Mouse (Mus musculus) limb, embryonic 12.5 days (tissue): ENCODE measurements around the gene Ppp1r17. TPM values are rescaled to one million over a fixed set of nuclear protein-coding genes. Genes with fewer than 3 reads are reported as not detected.

ENCODE experiments used
- ATAC-seq: fragments of 200-750 bp; cut with Nextera tagmentation; 2 replicates; pipeline ENCODE4 v1.8.0; 2017; ENCODE audit warnings: low read depth, moderate TSS enrichment; ENCODE audit not compliant: insufficient number of reproducible peaks, insufficient read depth, low FRiP score, low TSS enrichment
- H3K27ac ChIP-seq: fragments of 300-500 bp; sonication (generic); 2 replicates; pipeline ENCODE4 v1.5.1; 2016; ENCODE audit warnings: mild to moderate bottlenecking, moderate library complexity
- H3K27me3 ChIP-seq: fragments of 300-500 bp; sonication (generic); 2 replicates; pipeline ENCODE4 v1.6.1; 2016; ENCODE audit warnings: mild to moderate bottlenecking, moderate library complexity
- H3K36me3 ChIP-seq: fragments of 300-500 bp; sonication (generic); 2 replicates; pipeline ENCODE4 v1.6.1; 2016; ENCODE audit warnings: mild to moderate bottlenecking, moderate library complexity
- H3K4me1 ChIP-seq: fragments of 300-500 bp; sonication (generic); replicated peaks from 2 replicates; pipeline ENCODE4 v1.6.1; 2016
- H3K4me2 ChIP-seq: fragments of 300-500 bp; sonication (generic); 2 replicates; pipeline ENCODE4 v1.6.1; 2016; ENCODE audit warnings: mild to moderate bottlenecking, moderate library complexity
- H3K4me3 ChIP-seq: fragments of 300-500 bp; sonication (generic); replicated peaks from 2 replicates; pipeline ENCODE4 v1.5.1; 2016; ENCODE audit warnings: mild to moderate bottlenecking
- H3K9ac ChIP-seq: fragments of 300-500 bp; sonication (generic); replicated peaks from 2 replicates; pipeline ENCODE4 v1.6.1; 2016; ENCODE audit warnings: mild to moderate bottlenecking, moderate library complexity
- H3K9me3 ChIP-seq: fragments of 300-500 bp; sonication (generic); 2 replicates; pipeline ENCODE4 v1.6.1; 2016; ENCODE audit warnings: mild to moderate bottlenecking, moderate library complexity
- WGBS: fragments of 180-500 bp; shearing (Covaris S2); methylation state at CpG from one replicate; pipeline ENCODE4 v1.1.7; 2016; 5-methylcytosine and 5-hydroxymethylcytosine counted together
- polyA plus RNA-seq: library from polyadenylated mRNA; unstranded; fragments of >200 nt; fragmentation: Nextera tagmentation; extraction: Ambion mirVana; gene quantifications from 2 replicates; pipeline ENCODE4 v1.2.1, GENCODE M21; 2016

The Ppp1r17 gene
- polyA plus RNA-seq = 0.56 TPM in 1 of 2 replicates, not detected in the other

- Histone ChIP-seq H3K27ac (no peak within 1 kb of the TSS), H3K4me2 (no peak within 1 kb of the TSS)
- 70% methylated on average over 16 of the region's 16 CpGs for WGBS
These were observed at the start of gene Ppp1r17 for GRCm38 (mm10) chr6:56017291-56017994. Gene Ppp1r17 (plus strand): TSS chr6:56017497.

GRCm38 (mm10) chr6:55972998-55973397 is 44.3 kb upstream of the Ppp1r17 start:
- Histone ChIP-seq H3K9ac (no peak overlapping the region), H3K4me2 (no peak overlapping the region), H3K4me3 (no peak overlapping the region), H3K36me3 (no peaks in the 10 kb centered on the region), H3K27ac (no peak overlapping the region), H3K4me1 (no peaks in the 10 kb centered on the region; the same call in 1 of the 2 replicates), H3K27me3 (no peaks in the 10 kb centered on the region), H3K9me3 (no peaks in the 10 kb centered on the region)
- ATAC-seq = no peak

More at GRCm38 (mm10) chr6:56017291-56017994, at the start of gene Ppp1r17:
- no peaks in the 10 kb centered on the region for H3K9me3 ChIP-seq
- H3K36me3 ChIP-seq = no peaks in the 10 kb centered on the region
- no peak within 1 kb of the TSS for H3K4me3 ChIP-seq
- no peak for ATAC-seq
- H3K27me3 ChIP-seq = no peaks in the 10 kb centered on the region
- no peak within 1 kb of the TSS for H3K9ac ChIP-seq
- peaks cover 2% of the 10 kb centered on the region; the same call in 1 of the 2 replicates for H3K4me1 ChIP-seq

- Histone ChIP-seq H3K4me1 (no peaks in the 10 kb centered on the region; the same call in 1 of the 2 replicates), H3K9me3 (no peaks in the 10 kb centered on the region), H3K9ac (no peak overlapping the region), H3K4me2 (no peak overlapping the region), H3K27ac (no peak overlapping the region), H3K4me3 (no peak overlapping the region), H3K27me3 (no peaks in the 10 kb centered on the region), H3K36me3 (no peaks in the 10 kb centered on the region)
- 86% methylated on average over 2 of the region's 2 CpGs for WGBS
- no peak for ATAC-seq
These were observed 37.5 kb upstream of the Ppp1r17 start for GRCm38 (mm10) chr6:55979766-55980165.

GRCm38 (mm10) chr6:56008711-56009110 is 8.6 kb upstream of the Ppp1r17 start:
- H3K4me3 ChIP-seq = no peak overlapping the region
- H3K9me3 ChIP-seq = no peaks in the 10 kb centered on the region
- no peaks in the 10 kb centered on the region for H3K4me1 ChIP-seq
- no peak overlapping the region for H3K4me2 ChIP-seq
- H3K27ac ChIP-seq = no peak overlapping the region
- H3K36me3 ChIP-seq = no peaks in the 10 kb centered on the region
- 81% methylated on average over 4 of the region's 4 CpGs for WGBS
- no peaks in the 10 kb centered on the region for H3K27me3 ChIP-seq
- H3K9ac ChIP-seq = no peak overlapping the region
- ATAC-seq = no peak

GRCm38 (mm10) chr6:56012384-56012783 is 4.9 kb upstream of the Ppp1r17 start:
- WGBS = 56% methylated on average over 5 of the region's 5 CpGs

GRCm38 (mm10) chr6:56019632-56020031 is 2.3 kb downstream of the Ppp1r17 start:
- Histone ChIP-seq H3K9me3 (no peaks in the 10 kb centered on the region), H3K4me1 (peaks cover 3% of the 10 kb centered on the region; the same call in 1 of the 2 replicates), H3K36me3 (no peaks in the 10 kb centered on the region), H3K9ac (no peak overlapping the region), H3K4me3 (no peak overlapping the region), H3K4me2 (no peak overlapping the region), H3K27me3 (no peaks in the 10 kb centered on the region), H3K27ac (no peak overlapping the region)
- ATAC-seq = no peak
- WGBS = 69% methylated on average over 2 of the region's 2 CpGs

More at GRCm38 (mm10) chr6:56012384-56012783, 4.9 kb upstream of the Ppp1r17 start:
- H3K4me2 ChIP-seq = no peak overlapping the region
- H3K36me3 ChIP-seq = no peaks in the 10 kb centered on the region
- H3K27me3 ChIP-seq = no peaks in the 10 kb centered on the region
- H3K9ac ChIP-seq = no peak overlapping the region
- no peak overlapping the region for H3K4me3 ChIP-seq
- no peaks in the 10 kb centered on the region; the same call in 1 of the 2 replicates for H3K4me1 ChIP-seq
- no peak overlapping the region for H3K27ac ChIP-seq
- H3K9me3 ChIP-seq = no peaks in the 10 kb centered on the region
- no peak for ATAC-seq

- no peak for ATAC-seq
- H3K27me3 ChIP-seq = no peaks in the 10 kb centered on the region
- no peak overlapping the region for H3K27ac ChIP-seq
- H3K4me2 ChIP-seq = no peak overlapping the region
- 66% methylated on average over 2 of the region's 2 CpGs for WGBS
- no peak overlapping the region for H3K9ac ChIP-seq
- no peaks in the 10 kb centered on the region for H3K9me3 ChIP-seq
- H3K4me1 ChIP-seq = 0 out of 2 replicates have a peak, but pooled peaks cover 3% of the 10 kb centered on the region
- no peaks in the 10 kb centered on the region for H3K36me3 ChIP-seq
- H3K4me3 ChIP-seq = no peak overlapping the region
These were observed 8.2 kb downstream of the Ppp1r17 start for GRCm38 (mm10) chr6:56025533-56025932.

- no peak for ATAC-seq
- Histone ChIP-seq H3K27ac (no peak overlapping the region), H3K4me1 (0 out of 2 replicates have a peak, but pooled peaks cover 2% of the 10 kb centered on the region), H3K9me3 (no peaks in the 10 kb centered on the region), H3K9ac (no peak overlapping the region), H3K4me3 (no peak overlapping the region), H3K4me2 (no peak overlapping the region), H3K27me3 (no peaks in the 10 kb centered on the region), H3K36me3 (no peaks in the 10 kb centered on the region)
- 81% methylated on average over 6 of the region's 6 CpGs for whole genome bisulfite sequencing
These were observed 10.0 kb downstream of the Ppp1r17 start for GRCm38 (mm10) chr6:56027318-56027717.

- H3K9ac ChIP-seq = no peak overlapping the region
- no peak overlapping the region for H3K4me2 ChIP-seq
- H3K36me3 ChIP-seq = no peaks in the 10 kb centered on the region
- H3K9me3 ChIP-seq = no peaks in the 10 kb centered on the region
- no peaks in the 10 kb centered on the region for H3K4me1 ChIP-seq
- no peak for ATAC-seq
- no peak overlapping the region for H3K4me3 ChIP-seq
- WGBS = 89% methylated on average over 5 of the region's 5 CpGs
- H3K27me3 ChIP-seq = no peaks in the 10 kb centered on the region
- no peak overlapping the region for H3K27ac ChIP-seq
These were observed 10.7 kb downstream of the Ppp1r17 start for GRCm38 (mm10) chr6:56027966-56028365.

- no peaks in the 10 kb centered on the region for H3K4me1 ChIP-seq
- no peak for ATAC-seq
- WGBS = 44% methylated on average over 5 of the region's 5 CpGs
These were observed 12.7 kb downstream of the Ppp1r17 start for GRCm38 (mm10) chr6:56029986-56030385.

GRCm38 (mm10) chr6:56032231-56032630 is 14.9 kb downstream of the Ppp1r17 start:
- Histone ChIP-seq H3K27me3 (no peaks in the 10 kb centered on the region), H3K9ac (no peak overlapping the region)
- 68% methylated on average over 2 of the region's 2 CpGs for WGBS

More at GRCm38 (mm10) chr6:56029986-56030385, 12.7 kb downstream of the Ppp1r17 start:
- Histone ChIP-seq H3K27ac (no peak overlapping the region), H3K9ac (no peak overlapping the region), H3K4me2 (no peak overlapping the region), H3K9me3 (no peaks in the 10 kb centered on the region), H3K36me3 (no peaks in the 10 kb centered on the region), H3K27me3 (no peaks in the 10 kb centered on the region), H3K4me3 (no peak overlapping the region)

GRCm38 (mm10) chr6:56035054-56035453 is 17.8 kb downstream of the Ppp1r17 start:
- Histone ChIP-seq H3K27ac (no peak overlapping the region), H3K9me3 (no peaks in the 10 kb centered on the region), H3K4me1 (no peaks in the 10 kb centered on the region), H3K4me3 (no peak overlapping the region), H3K27me3 (no peaks in the 10 kb centered on the region), H3K9ac (no peak overlapping the region), H3K4me2 (no peak overlapping the region), H3K36me3 (no peaks in the 10 kb centered on the region)
- 78% methylated on average over 10 of the region's 10 CpGs for WGBS
- no peak for ATAC-seq

More at GRCm38 (mm10) chr6:56032231-56032630, 14.9 kb downstream of the Ppp1r17 start:
- Histone ChIP-seq H3K4me2 (no peak overlapping the region), H3K9me3 (no peaks in the 10 kb centered on the region), H3K36me3 (no peaks in the 10 kb centered on the region), H3K4me3 (no peak overlapping the region), H3K4me1 (no peaks in the 10 kb centered on the region), H3K27ac (no peak overlapping the region)
- no peak for ATAC-seq
